Mouse (Mus musculus) embryo, embryonic 10 days (tissue): ENCODE data around the gene Hcfc1.
A peak's percentile ranks its signal among the peaks of the same experiment; 100 is the strongest.

Experiments used
- DNase-seq: peaks from one replicate; pipeline ENCODE4 v3.0.0-alpha.2; 2015; ENCODE audit warnings: low spot score

Hcfc1 gene

GRCm38 (mm10) chrX:73966248-73967176 is at the start of gene Hcfc1:
TSS of gene Hcfc1 (minus strand) at chrX:73966357.
- peak; percentile 80 for DNase-seq

GRCm38 (mm10) chrX:74014597-74014996 is 48.4 kb upstream of the Hcfc1 start:
- DNase-seq, result no peak

- DNase-seq, result peak; percentile 4
Observed at GRCm38 (mm10) chrX:74008063-74008462, 41.9 kb upstream of the Hcfc1 start.

- DNase-seq, result no peak
Observed at GRCm38 (mm10) chrX:74006401-74006800, 40.2 kb upstream of the Hcfc1 start.

GRCm38 (mm10) chrX:74003644-74004043 is 37.5 kb upstream of the Hcfc1 start:
- no peak for DNase-seq

- no peak for DNase-seq
Observed at GRCm38 (mm10) chrX:74001024-74001423, 34.9 kb upstream of the Hcfc1 start.

- peak; percentile 74 for DNase-seq
Observed at GRCm38 (mm10) chrX:73998911-73999869, 33.0 kb upstream of the Hcfc1 start.

- no peak for DNase-seq
Observed at GRCm38 (mm10) chrX:73977783-73978182, 11.6 kb upstream of the Hcfc1 start.

GRCm38 (mm10) chrX:73976283-73976682 is 10.1 kb upstream of the Hcfc1 start:
- no peak for DNase-seq

- no peak for DNase-seq
Observed at GRCm38 (mm10) chrX:73972774-73973173, 6.6 kb upstream of the Hcfc1 start.

GRCm38 (mm10) chrX:73970781-73971180 is 4.6 kb upstream of the Hcfc1 start:
- DNase-seq, result no peak

- no peak for DNase-seq
Observed at GRCm38 (mm10) chrX:73969729-73970128, 3.6 kb upstream of the Hcfc1 start.

- no peak for DNase-seq
Observed at GRCm38 (mm10) chrX:73969167-73969566, 3.0 kb upstream of the Hcfc1 start.

GRCm38 (mm10) chrX:73967177-73968075 is 1.3 kb upstream of the Hcfc1 start:
- peak; percentile 88 for DNase-seq

GRCm38 (mm10) chrX:73965307-73965706 is 850 bp downstream of the Hcfc1 start:
- DNase-seq, result peak; percentile 31

- no peak for DNase-seq
Observed at GRCm38 (mm10) chrX:73964363-73964762, 1.8 kb downstream of the Hcfc1 start.

- DNase-seq, result no peak
Observed at GRCm38 (mm10) chrX:73954988-73955387, 11.2 kb downstream of the Hcfc1 start.

GRCm38 (mm10) chrX:73952603-73953002 is 13.6 kb downstream of the Hcfc1 start:
- DNase-seq, result no peak

GRCm38 (mm10) chrX:73949341-73949740 is 16.8 kb downstream of the Hcfc1 start:
- DNase-seq, result no peak

GRCm38 (mm10) chrX:73948647-73949046 is 17.5 kb downstream of the Hcfc1 start:
- DNase-seq, result peak; percentile 78

GRCm38 (mm10) chrX:73946896-73947295 is 19.3 kb downstream of the Hcfc1 start:
- DNase-seq, result no peak
